Mouse (Mus musculus): Measurements from ENCODE around the gene Wwc2.

GRCm38 (mm10) chr8:47914161-47914560, 76.6 kb downstream of the Wwc2 start:
- no peak for TF ChIP-seq MYOD1 (IDR thresholded peaks at IDR 0.05; ENCODE audit: control insufficient read depth in 1 of 3, insufficient read length in 2 of 3, low read depth in 2 of 3)
- no peak for TF ChIP-seq POLR2A (IDR thresholded peaks at IDR 0.05; ENCODE audit: insufficient read length, low read depth)
- no peak for TF ChIP-seq MAX (IDR thresholded peaks at IDR 0.05; ENCODE audit: low read depth)
- TF ChIP-seq USF1 (IDR thresholded peaks at IDR 0.05; ENCODE audit: low read depth): no peak

Measured in myocyte (in vitro differentiated cells).